In genomic region chr11:117235086-117235897, GRCm38 (mm10) we compare ENCODE assay signal across 8 mouse cellular contexts. TPM values are rescaled to one million over a fixed set of nuclear protein-coding genes. Genes with fewer than 3 reads are reported as not detected.
DNase-seq lines count a peak whose midpoint lies in the region; TF ChIP-seq lines count a peak whose summit lies in the region.

No protein-coding gene starts in this region.

- intact Hi-C loops in left cerebral cortex, adult 2 months (cut with DNase I), result loop anchor here (5.0 kb wide), 1 partner anchor 592 kb away; the partner anchor contains the start of genes Afmid and Tk1
- intact Hi-C loops in heart, postnatal 14 days (cut with DNase I), result no loop called here

- no peak for DNase-seq in left cerebral cortex, adult 2 months (ENCODE audit: extremely low spot score in 1 of 2, low spot score in 2 of 2)
- DNase-seq in left cerebral cortex, adult 18-20 months (ENCODE audit: low spot score in 2 of 2), result no peak
- peak; percentile 41 for DNase-seq in brain, adult 2 months (ENCODE audit: low read depth, low spot score)
- DNase-seq in heart, postnatal 14 days, result peak; percentile 45 to 63
- peak; percentile 48 to 61 for DNase-seq in kidney, postnatal 4 days
- DNase-seq in testis, postnatal 10 days (ENCODE audit: low spot score), result peak; percentile 81
- DNase-seq in spleen, adult 12 weeks (ENCODE audit: low spot score), result no peak
- no peak for DNase-seq in layer of hippocampus, postnatal 25 days (ENCODE audit: extremely low spot score in 1 of 2, low spot score in 1 of 2)

- no peak for TF ChIP-seq CTCF in left cerebral cortex, adult 2 months (IDR thresholded peaks at IDR 0.05)

- peak overlapping the region; percentile 50; the same call in 1 of the 2 replicates for H3K27ac ChIP-seq in left cerebral cortex, adult 2 months

- H3K4me3 ChIP-seq in left cerebral cortex, adult 2 months, result no peak overlapping the region

RNA-seq across cellular contexts. Expression of gene Sept9, which starts 35.8 kb away (rescaled TPM):
- 10 to 100 TPM; 77.4 to 77.8 TPM for total RNA-seq in left cerebral cortex, adult 2 months (2021)
- total RNA-seq in left cerebral cortex, adult 18-20 months (2021), result 10 to 100 TPM; 82.6 to 90.6 TPM
- total RNA-seq in heart, postnatal 14 days (2021), result 10 to 100 TPM; 44.6 to 45.7 TPM
- total RNA-seq in layer of hippocampus, postnatal 25 days (2021), result 100 to 1,000 TPM; 114 to 119 TPM

Comparison
In these comparisons a context has a peak if more than half of its experiments do, and no peak if none do; other contexts are left out.
1. DNase-seq: peak in brain, adult 2 months (single experiment), heart, postnatal 14 days (2 of 2), kidney, postnatal 4 days (2 of 2) and testis, postnatal 10 days (single experiment); none in left cerebral cortex, adult 2 months (0 of 2), left cerebral cortex, adult 18-20 months (0 of 2), spleen, adult 12 weeks (single experiment) and layer of hippocampus, postnatal 25 days (0 of 2).